8 mouse cellular contexts compared by ENCODE assay signal in genomic region chr13:58808381-58808821, GRCm38 (mm10). TPM values are rescaled to one million over a fixed set of nuclear protein-coding genes. Genes with fewer than 3 reads are reported as not detected.
DNase-seq lines count a peak whose midpoint lies in the region; ATAC-seq and TF ChIP-seq lines count a peak whose summit lies in the region.

No protein-coding gene starts in this region.

- under 1% methylated on average over 32 of the region's 32 CpGs for WGBS in kidney, postnatal 0 days
- WGBS in lung, embryonic 16.5 days, result under 1% methylated on average over 32 of the region's 32 CpGs

- H3K9ac ChIP-seq in kidney, postnatal 0 days (ENCODE audit: low read depth, low read length), result no peak overlapping the region; the same call in 1 of the 2 replicates
- 0 out of 2 replicates have a peak overlapping the region, but pooled peaks have one; percentile 27 for H3K9ac ChIP-seq in lung, embryonic 16.5 days (ENCODE audit: low read length)

- no peak overlapping the region for H3K27ac ChIP-seq in kidney, postnatal 0 days
- H3K27ac ChIP-seq in lung, embryonic 16.5 days (ENCODE audit: low read length), result no peak overlapping the region

- peaks cover 5% of the 10 kb centered on the region; the same call in 1 of the 2 replicates for H3K4me1 ChIP-seq in kidney, postnatal 0 days (replicated peaks; ENCODE audit: insufficient read depth, low read length)
- H3K4me1 ChIP-seq in lung, embryonic 16.5 days (replicated peaks; ENCODE audit: control insufficient read depth, insufficient read depth, low read length), result peaks cover 11% of the 10 kb centered on the region

- H3K36me3 ChIP-seq in kidney, postnatal 0 days (ENCODE audit: insufficient read depth, low read length), result no peaks in the 10 kb centered on the region
- H3K36me3 ChIP-seq in lung, embryonic 16.5 days (ENCODE audit: control insufficient read depth, insufficient read depth, low read length), result no peaks in the 10 kb centered on the region

- peak; percentile 23 for TF ChIP-seq CTCF in kidney, postnatal 0 days (IDR thresholded peaks at IDR 0.05; ENCODE audit: low read depth)

- H3K27me3 ChIP-seq in kidney, postnatal 0 days (ENCODE audit: insufficient read depth, low read length), result peaks cover 37% of the 10 kb centered on the region
- H3K27me3 ChIP-seq in lung, embryonic 16.5 days (ENCODE audit: control insufficient read depth, insufficient read depth, low read depth, low read length), result peaks cover 47% of the 10 kb centered on the region

- peak overlapping the region; percentile 92 for H3K4me2 ChIP-seq in kidney, postnatal 0 days (ENCODE audit: low read length)
- H3K4me2 ChIP-seq in lung, embryonic 16.5 days (ENCODE audit: low read depth, low read length), result peak overlapping the region; percentile 94

- peak overlapping the region; percentile 42 for H3K4me3 ChIP-seq in kidney, postnatal 0 days (replicated peaks; ENCODE audit: low read depth, low read length)
- H3K4me3 ChIP-seq in lung, embryonic 16.5 days (ENCODE audit: low read length), result peak overlapping the region; percentile 56

- H3K9me3 ChIP-seq in kidney, postnatal 0 days (replicated peaks; ENCODE audit: low read length), result no peaks in the 10 kb centered on the region
- H3K9me3 ChIP-seq in lung, embryonic 16.5 days (ENCODE audit: control insufficient read depth, low read length), result no peaks in the 10 kb centered on the region

- DNase-seq in kidney, postnatal 0 days (ENCODE audit: low spot score), result peak; percentile 49
- no peak for DNase-seq in kidney, adult 8-10 months
- peak; percentile 61 for DNase-seq in embryo, embryonic 11 days
- DNase-seq in gastrocnemius, postnatal 25 days, result peak; percentile 12
- DNase-seq in layer of hippocampus, adult 18-20 months (ENCODE audit: low spot score in 2 of 2), result peak; percentile 55 to 80
- peak; percentile 64 to 76 for DNase-seq in right cerebral cortex, adult 2 months (ENCODE audit: low spot score in 2 of 2)
- no peak for DNase-seq in urinary bladder, postnatal 10 days (ENCODE audit: low spot score)

- ATAC-seq in kidney, postnatal 0 days (replicated peaks; ENCODE audit: low FRiP score, low read depth), result 0 out of 2 replicates have a peak, but pooled peaks have one; percentile 25
- peak; percentile 45; the same call in 1 of the 2 replicates for ATAC-seq in lung, embryonic 16.5 days (ENCODE audit: low read depth)

RNA-seq across cellular contexts. Expression of gene Ntrk2, which starts 2.0 kb away (rescaled TPM):
- 6.0 and 6.6 TPM in 2 replicates for polyA plus RNA-seq in kidney, postnatal 0 days (2015; fragmentation: Nextera tagmentation; extraction: Ambion mirVana)
- 1 to 10 TPM; 3.3 to 9.0 TPM for total RNA-seq in gastrocnemius, postnatal 25 days (2021)
- 100 to 1,000 TPM; 333 to 338 TPM for total RNA-seq in layer of hippocampus, adult 18-20 months (2021)
- 3.2 and 4.9 TPM in 2 replicates for polyA plus RNA-seq in lung, embryonic 16.5 days (2015; fragmentation: Nextera tagmentation; extraction: Ambion mirVana)

Comparison
In these comparisons a context has a peak if more than half of its experiments do, and no peak if none do; other contexts are left out.
1. DNase-seq: peak in kidney, postnatal 0 days (single experiment), embryo, embryonic 11 days (single experiment), gastrocnemius, postnatal 25 days (single experiment), layer of hippocampus, adult 18-20 months (2 of 2) and right cerebral cortex, adult 2 months (2 of 2); none in kidney, adult 8-10 months (0 of 2) and urinary bladder, postnatal 10 days (single experiment).
2. RNA of gene Ntrk2, which starts 2.0 kb away (total RNA-seq): 333 to 338 TPM in layer of hippocampus, adult 18-20 months; 3.3 to 9.0 TPM in gastrocnemius, postnatal 25 days; every median in the first group is over 10 times any median in the second.